Mouse (Mus musculus) intestine, embryonic 16.5 days (tissue): ENCODE measurements around the gene Hsd11b2. TPM values are rescaled to one million over a fixed set of nuclear protein-coding genes. Genes with fewer than 3 reads are reported as not detected.

ENCODE experiments used
- ATAC-seq: fragments of 200-750 bp; cut with Nextera tagmentation; 2 replicates; pipeline ENCODE4 v1.8.0; 2017; ENCODE audit warnings: moderate TSS enrichment, moderate library complexity
- H3K27ac ChIP-seq: fragments of 300-500 bp; sonication (generic); 2 replicates; pipeline ENCODE4 v1.5.1; 2014; ENCODE audit warnings: mild to moderate bottlenecking, low read length
- H3K27me3 ChIP-seq: fragments of 300-500 bp; sonication (generic); replicated peaks from 2 replicates; pipeline ENCODE4 v1.6.1; 2014; ENCODE audit warnings: low read length, control low read depth, mixed read lengths; ENCODE audit not compliant: control insufficient read depth, insufficient read depth
- H3K36me3 ChIP-seq: fragments of 300-500 bp; sonication (generic); 2 replicates; pipeline ENCODE4 v1.6.1; 2014; ENCODE audit warnings: low read length, control low read depth; ENCODE audit not compliant: control insufficient read depth, insufficient read depth
- H3K4me1 ChIP-seq: fragments of 300-500 bp; sonication (generic); 2 replicates; pipeline ENCODE4 v1.6.1; 2014; ENCODE audit warnings: low read length, control low read depth, mixed read lengths; ENCODE audit not compliant: control insufficient read depth, insufficient read depth
- H3K4me2 ChIP-seq: fragments of 300-500 bp; sonication (generic); 2 replicates; pipeline ENCODE4 v1.6.1; 2014; ENCODE audit warnings: low read depth, low read length, control low read depth
- H3K4me3 ChIP-seq: fragments of 300-500 bp; sonication (generic); 2 replicates; pipeline ENCODE4 v1.5.1; 2014; ENCODE audit warnings: mild to moderate bottlenecking, low read length
- H3K9ac ChIP-seq: fragments of 300-500 bp; sonication (generic); 2 replicates; pipeline ENCODE4 v1.6.1; 2014; ENCODE audit warnings: low read depth, low read length
- H3K9me3 ChIP-seq: fragments of 300-500 bp; sonication (generic); 2 replicates; pipeline ENCODE4 v1.6.1; 2016; ENCODE audit warnings: low read length, control low read depth; ENCODE audit not compliant: control insufficient read depth
- WGBS: fragments of 180-500 bp; shearing (Covaris S2); extraction: QIAGEN DNeasy Blood & Tissue Kit; methylation state at CpG from one replicate; pipeline ENCODE4 v1.1.7; 2014; 5-methylcytosine and 5-hydroxymethylcytosine counted together
- polyA plus RNA-seq: library from polyadenylated mRNA; unstranded; fragments of >200 nt; fragmentation: Nextera tagmentation; extraction: Ambion mirVana; gene quantifications from 2 replicates; pipeline ENCODE4 v1.2.1, GENCODE M21; 2015

Gene Hsd11b2
- polyA plus RNA-seq, 1 experiment from 2014 or later = 1.9 TPM

DNA sequence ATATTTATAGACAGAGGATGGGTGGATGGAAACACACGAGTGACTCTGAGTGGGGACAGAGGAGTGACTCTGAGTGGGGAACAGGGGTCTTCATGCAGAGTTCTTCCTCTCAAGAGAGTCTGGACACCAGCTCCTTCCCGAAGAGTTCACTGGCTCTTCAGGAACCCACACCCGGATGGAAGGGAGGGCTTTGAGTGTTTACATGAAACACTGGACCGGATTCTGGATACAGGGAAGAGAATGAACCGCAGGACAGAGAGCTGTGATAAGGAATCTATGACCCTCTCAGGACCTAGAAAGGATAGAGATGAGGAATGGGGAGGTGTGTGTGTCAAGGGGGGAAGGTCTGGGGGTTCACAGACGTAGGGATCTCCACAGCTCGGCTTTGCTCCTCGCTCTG, 1.2 kb upstream of the Hsd11b2 start:
- no peaks in the 10 kb centered on the region for H3K9me3 ChIP-seq
- WGBS = 37% methylated on average over 8 of the region's 8 CpGs
- H3K36me3 ChIP-seq = no peaks in the 10 kb centered on the region
- no peak overlapping the region for H3K4me3 ChIP-seq
- ATAC-seq = no peak
- H3K9ac ChIP-seq = no peak overlapping the region
- peaks cover 22% of the 10 kb centered on the region for H3K4me1 ChIP-seq
- no peak overlapping the region for H3K27ac ChIP-seq
- H3K27me3 ChIP-seq = no peaks in the 10 kb centered on the region; the same call in 1 of the 2 replicates
- H3K4me2 ChIP-seq = no peak overlapping the region

GRCm38 (mm10) chr8:105519591-105519990, 1.0 kb downstream of the Hsd11b2 start:
- H3K36me3 ChIP-seq = no peaks in the 10 kb centered on the region
- WGBS = 19% methylated on average over 2 of the region's 2 CpGs
- H3K4me1 ChIP-seq = peaks cover 22% of the 10 kb centered on the region
- peak overlapping the region; percentile 64; the same call in 1 of the 2 replicates for H3K4me3 ChIP-seq
- no peak overlapping the region for H3K9ac ChIP-seq
- H3K9me3 ChIP-seq = no peaks in the 10 kb centered on the region
- peak overlapping the region; percentile 99 for H3K4me2 ChIP-seq
- no peak for ATAC-seq
- no peaks in the 10 kb centered on the region; the same call in 1 of the 2 replicates for H3K27me3 ChIP-seq
- no peak overlapping the region for H3K27ac ChIP-seq

DNA sequence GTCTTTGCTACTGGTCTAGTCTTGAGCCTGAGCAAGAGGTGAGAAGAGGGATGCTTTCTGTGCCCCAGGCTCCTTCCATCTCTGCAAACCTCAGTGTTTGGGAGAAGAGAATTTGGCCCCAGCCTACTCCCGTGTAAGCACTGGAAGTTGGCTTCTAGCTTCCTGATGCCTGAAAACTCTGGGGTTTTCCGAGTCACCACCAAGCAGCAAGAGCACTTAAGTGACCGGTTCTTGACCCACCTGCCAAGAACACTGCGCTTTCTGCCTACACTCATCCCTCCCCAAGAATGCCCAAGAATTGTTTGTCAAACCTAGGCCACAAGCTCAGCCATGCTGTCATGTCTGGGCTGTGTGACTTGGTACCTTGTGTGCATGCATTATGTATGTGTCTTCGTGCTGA, 2.0 kb downstream of the Hsd11b2 start:
- no peak for ATAC-seq
- Histone ChIP-seq H3K9me3 (no peaks in the 10 kb centered on the region), H3K36me3 (peaks cover 7% of the 10 kb centered on the region), H3K4me1 (peaks cover 22% of the 10 kb centered on the region), H3K4me2 (no peak overlapping the region), H3K27me3 (no peaks in the 10 kb centered on the region; the same call in 1 of the 2 replicates), H3K27ac (no peak overlapping the region), H3K9ac (no peak overlapping the region), H3K4me3 (no peak overlapping the region)
- 51% methylated on average over 5 of the region's 5 CpGs for WGBS

- 11% methylated on average over 3 of the region's 3 CpGs for WGBS
- Histone ChIP-seq H3K9me3 (no peaks in the 10 kb centered on the region), H3K4me2 (no peak overlapping the region), H3K4me1 (peaks cover 21% of the 10 kb centered on the region), H3K27ac (no peak overlapping the region), H3K36me3 (peaks cover 7% of the 10 kb centered on the region), H3K27me3 (no peaks in the 10 kb centered on the region; the same call in 1 of the 2 replicates), H3K9ac (no peak overlapping the region), H3K4me3 (no peak overlapping the region)
- ATAC-seq = no peak
Measured at GRCm38 (mm10) chr8:105521061-105521460, 2.5 kb downstream of the Hsd11b2 start.

GRCm38 (mm10) chr8:105521995-105522769, 3.6 kb downstream of the Hsd11b2 start:
- no peak overlapping the region for H3K27ac ChIP-seq
- H3K4me1 ChIP-seq = peaks cover 17% of the 10 kb centered on the region
- H3K27me3 ChIP-seq = no peaks in the 10 kb centered on the region
- no peak overlapping the region for H3K4me2 ChIP-seq
- 76% methylated on average over 21 of the region's 21 CpGs for WGBS
- H3K9me3 ChIP-seq = no peaks in the 10 kb centered on the region
- H3K36me3 ChIP-seq = peaks cover 7% of the 10 kb centered on the region
- H3K9ac ChIP-seq = no peak overlapping the region
- ATAC-seq = no peak
- H3K4me3 ChIP-seq = no peak overlapping the region

DNA sequence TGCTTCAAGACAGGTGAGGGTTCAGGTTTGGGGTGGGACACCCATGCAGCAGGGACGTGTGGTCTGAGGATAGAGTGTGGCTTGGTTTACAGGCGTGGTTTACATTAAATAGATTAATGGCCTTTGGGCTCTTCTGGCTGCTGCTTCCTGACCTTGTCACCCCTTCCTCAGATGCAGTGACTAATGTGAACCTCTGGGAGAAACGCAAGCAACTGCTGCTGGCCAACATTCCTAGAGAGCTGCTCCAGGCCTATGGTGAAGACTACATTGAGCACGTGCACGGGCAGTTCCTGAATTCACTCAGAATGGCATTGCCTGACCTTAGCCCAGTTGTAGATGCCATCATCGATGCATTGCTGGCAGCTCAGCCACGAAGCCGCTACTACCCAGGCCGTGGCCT, 4.3 kb downstream of the Hsd11b2 start:
- Histone ChIP-seq H3K9me3 (no peaks in the 10 kb centered on the region), H3K27ac (no peak overlapping the region), H3K9ac (no peak overlapping the region), H3K4me1 (peaks cover 15% of the 10 kb centered on the region), H3K36me3 (peaks cover 7% of the 10 kb centered on the region), H3K4me3 (no peak overlapping the region), H3K4me2 (no peak overlapping the region), H3K27me3 (no peaks in the 10 kb centered on the region)
- WGBS = 44% methylated on average over 9 of the region's 9 CpGs
- ATAC-seq = no peak

DNA sequence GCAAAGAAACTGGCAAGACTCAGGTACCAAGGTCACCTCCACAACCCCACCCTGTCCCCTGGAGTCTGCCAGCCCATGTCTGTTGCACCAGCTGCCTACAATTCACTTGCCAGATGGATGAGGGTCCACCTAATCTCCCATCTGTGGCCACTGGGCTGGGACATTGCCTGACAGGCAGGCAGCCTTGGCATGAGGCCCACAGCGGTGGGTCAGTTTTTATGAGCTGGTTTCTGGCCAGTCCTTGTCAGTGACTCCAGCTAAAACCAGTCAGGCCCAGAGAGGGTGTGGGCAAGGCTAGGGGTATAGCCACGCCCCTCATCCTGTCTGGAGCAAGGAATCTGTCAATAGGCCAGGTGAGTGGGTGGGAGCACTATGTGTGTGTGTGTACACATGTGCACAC, 8.6 kb downstream of the Hsd11b2 start:
- H3K9me3 ChIP-seq = no peaks in the 10 kb centered on the region
- H3K4me1 ChIP-seq = no peaks in the 10 kb centered on the region; the same call in 1 of the 2 replicates
- no peak overlapping the region for H3K4me2 ChIP-seq
- no peak for ATAC-seq
- WGBS = 80% methylated on average over 2 of the region's 2 CpGs
- no peak overlapping the region for H3K4me3 ChIP-seq
- H3K9ac ChIP-seq = no peak overlapping the region
- peaks cover 7% of the 10 kb centered on the region for H3K36me3 ChIP-seq
- no peak overlapping the region for H3K27ac ChIP-seq
- no peaks in the 10 kb centered on the region for H3K27me3 ChIP-seq

- H3K4me3 ChIP-seq = no peak overlapping the region
- H3K9ac ChIP-seq = no peak overlapping the region
- no peaks in the 10 kb centered on the region for H3K27me3 ChIP-seq
- ATAC-seq = no peak
- 96% methylated on average over 1 of the region's 1 CpGs for WGBS
- H3K4me2 ChIP-seq = no peak overlapping the region
- peaks cover 4% of the 10 kb centered on the region; the same call in 1 of the 2 replicates for H3K4me1 ChIP-seq
- H3K27ac ChIP-seq = no peak overlapping the region
- H3K9me3 ChIP-seq = no peaks in the 10 kb centered on the region
- peaks cover 7% of the 10 kb centered on the region for H3K36me3 ChIP-seq
Measured at GRCm38 (mm10) chr8:105528206-105528605, 9.7 kb downstream of the Hsd11b2 start.

- WGBS = 86% methylated on average over 3 of the region's 3 CpGs
- Histone ChIP-seq H3K9ac (no peak overlapping the region), H3K4me1 (peaks cover 13% of the 10 kb centered on the region), H3K4me2 (no peak overlapping the region), H3K27ac (no peak overlapping the region), H3K36me3 (peaks cover 7% of the 10 kb centered on the region), H3K27me3 (no peaks in the 10 kb centered on the region), H3K9me3 (no peaks in the 10 kb centered on the region), H3K4me3 (no peak overlapping the region)
- ATAC-seq = no peak
Measured at GRCm38 (mm10) chr8:105529271-105529670, 10.7 kb downstream of the Hsd11b2 start.
